Mouse (Mus musculus): Measurements from ENCODE around the gene Rreb1.

DNA sequence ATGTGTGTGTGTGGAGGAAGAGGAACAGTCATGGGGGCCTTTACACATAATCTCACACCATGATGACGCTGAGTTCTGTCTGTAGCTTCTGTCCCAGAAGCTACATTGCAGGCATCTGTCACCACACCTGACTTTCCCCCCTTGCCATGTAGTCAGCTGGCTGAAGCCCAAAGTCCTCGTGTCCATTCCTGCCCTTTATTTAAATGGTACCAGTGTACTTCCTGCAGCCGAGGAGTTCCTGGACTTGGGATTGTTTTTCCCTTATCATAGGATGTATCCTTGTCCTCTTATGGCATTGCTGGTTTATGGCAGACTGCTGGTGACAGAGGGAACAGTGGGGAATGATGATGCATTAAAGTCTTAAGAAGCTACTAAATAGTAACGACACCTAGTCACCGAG, 120.6 kb downstream of the Rreb1 start:
- TF ChIP-seq CTCF (IDR thresholded peaks at IDR 0.05; ENCODE audit: control insufficient read depth, insufficient read depth, insufficient read length) (no peak), MAX (IDR thresholded peaks at IDR 0.05) (no peak)

All from C2C12 (cell line).